Mouse (Mus musculus) midbrain, embryonic 14.5 days (tissue): ENCODE measurements around the gene Gm42906. TPM values are rescaled to one million over a fixed set of nuclear protein-coding genes. Genes with fewer than 3 reads are reported as not detected.

Experiments
- ATAC-seq: fragments of 200-750 bp; cut with Nextera tagmentation; 2 replicates; pipeline ENCODE4 v1.8.0; 2017; ENCODE audit warnings: moderate number of reproducible peaks, moderate library complexity; ENCODE audit not compliant: low FRiP score, low TSS enrichment
- DNase-seq: peaks from one replicate; pipeline ENCODE4 v3.0.0-alpha.2; 2015
- H3K27ac ChIP-seq: fragments of 300-500 bp; sonication (generic); replicated peaks from 2 replicates; pipeline ENCODE4 v1.5.1; 2014; ENCODE audit warnings: mild to moderate bottlenecking, low read depth, low read length, moderate library complexity
- H3K27me3 ChIP-seq: fragments of 300-500 bp; sonication (generic); 2 replicates; pipeline ENCODE4 v1.6.1; 2014; ENCODE audit warnings: low read length, control low read depth, mixed read lengths; ENCODE audit not compliant: control insufficient read depth, insufficient read depth
- H3K36me3 ChIP-seq: fragments of 300-500 bp; sonication (generic); 2 replicates; pipeline ENCODE4 v1.6.1; 2014; ENCODE audit warnings: low read length, control low read depth; ENCODE audit not compliant: control insufficient read depth, insufficient read depth
- H3K4me1 ChIP-seq: fragments of 300-500 bp; sonication (generic); 2 replicates; pipeline ENCODE4 v1.6.1; 2014; ENCODE audit warnings: mild to moderate bottlenecking, antibody characterized with exemption, low read length, control low read depth; ENCODE audit not compliant: control insufficient read depth, insufficient read depth
- H3K4me2 ChIP-seq: fragments of 300-500 bp; sonication (generic); 2 replicates; pipeline ENCODE4 v1.6.1; 2014; ENCODE audit warnings: mild to moderate bottlenecking, low read length, moderate library complexity
- H3K4me3 ChIP-seq: fragments of 300-500 bp; sonication (generic); replicated peaks from 2 replicates; pipeline ENCODE4 v1.5.1; 2014; ENCODE audit warnings: low read depth, low read length
- H3K9ac ChIP-seq: fragments of 300-500 bp; sonication (generic); replicated peaks from 2 replicates; pipeline ENCODE4 v1.6.1; 2014; ENCODE audit warnings: mild to moderate bottlenecking, low read length, moderate library complexity
- H3K9me3 ChIP-seq: fragments of 300-500 bp; sonication (generic); 2 replicates; pipeline ENCODE4 v1.6.1; 2016; ENCODE audit warnings: low read length, control low read depth, mixed read lengths; ENCODE audit not compliant: control insufficient read depth
- WGBS: fragments of 180-500 bp; shearing (Covaris S2); extraction: QIAGEN DNeasy Blood & Tissue Kit; methylation state at CpG from one replicate; pipeline ENCODE4 v1.1.7; 2014; 5-methylcytosine and 5-hydroxymethylcytosine counted together
- polyA plus RNA-seq: library from polyadenylated mRNA; unstranded; fragments of >200 nt; fragmentation: Nextera tagmentation; extraction: Ambion mirVana; gene quantifications from 2 replicates; pipeline ENCODE4 v1.2.1, GENCODE M21; 2014

Gene Gm42906
- polyA plus RNA-seq, 1 experiment from 2014 or later = not detected

DNA sequence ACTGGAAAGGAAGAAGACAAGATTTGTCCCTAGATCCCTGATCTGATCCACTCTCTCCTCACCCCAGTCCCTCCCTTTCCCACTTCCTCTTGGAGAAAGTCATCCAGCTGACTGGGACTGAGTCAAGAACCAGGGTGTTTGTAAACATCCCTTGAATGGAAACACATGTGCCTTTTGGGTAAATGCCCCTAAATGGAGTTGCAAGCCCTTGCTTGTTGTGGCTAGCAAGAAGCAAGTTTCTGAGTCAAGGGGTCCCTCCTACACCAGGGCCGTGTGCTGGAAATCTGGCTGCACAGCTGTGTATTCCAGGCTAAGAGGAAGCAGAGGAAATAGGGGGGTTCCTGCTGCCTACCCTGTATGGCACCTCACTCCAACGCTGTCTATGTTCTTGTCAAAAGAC, 298.2 kb downstream of the Gm42906 start:
- H3K36me3 ChIP-seq = no peaks in the 10 kb centered on the region
- no peak overlapping the region for H3K4me2 ChIP-seq
- no peak overlapping the region for H3K9ac ChIP-seq
- H3K4me1 ChIP-seq = no peaks in the 10 kb centered on the region
- no peaks in the 10 kb centered on the region for H3K9me3 ChIP-seq
- H3K27ac ChIP-seq = no peak overlapping the region
- H3K27me3 ChIP-seq = no peaks in the 10 kb centered on the region
- H3K4me3 ChIP-seq = no peak overlapping the region
- DNase-seq (no peak), ATAC-seq (no peak)
- 85% methylated on average over 2 of the region's 2 CpGs for WGBS

DNA sequence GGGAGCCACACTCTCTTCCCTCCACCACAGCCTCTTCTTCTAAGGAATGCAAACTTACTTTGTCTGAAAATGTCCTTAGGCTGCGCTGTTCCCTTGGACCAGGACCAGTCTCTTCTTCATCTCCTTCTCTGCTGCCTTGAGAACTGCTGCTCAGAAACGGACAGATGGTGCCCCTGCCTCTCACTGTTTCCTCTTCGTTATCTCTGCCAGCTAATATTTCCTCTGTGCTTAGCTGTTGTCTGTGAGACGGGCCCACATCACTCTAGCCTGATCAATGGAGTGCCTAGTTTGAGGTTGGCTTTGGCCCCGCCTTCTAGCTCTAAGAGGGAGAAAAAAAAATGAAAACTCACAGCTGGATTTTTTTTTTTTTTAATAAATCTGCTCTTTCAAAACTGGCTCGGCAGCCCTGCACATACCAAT, 300.7 kb downstream of the Gm42906 start:
- Histone ChIP-seq H3K27me3 (no peaks in the 10 kb centered on the region), H3K9me3 (no peaks in the 10 kb centered on the region), H3K27ac (no peak overlapping the region), H3K36me3 (no peaks in the 10 kb centered on the region), H3K9ac (no peak overlapping the region), H3K4me1 (no peaks in the 10 kb centered on the region), H3K4me2 (no peak overlapping the region), H3K4me3 (no peak overlapping the region)
- ATAC-seq (no peak), DNase-seq (no peak)
- WGBS = 64% methylated on average over 6 of the region's 6 CpGs

DNA sequence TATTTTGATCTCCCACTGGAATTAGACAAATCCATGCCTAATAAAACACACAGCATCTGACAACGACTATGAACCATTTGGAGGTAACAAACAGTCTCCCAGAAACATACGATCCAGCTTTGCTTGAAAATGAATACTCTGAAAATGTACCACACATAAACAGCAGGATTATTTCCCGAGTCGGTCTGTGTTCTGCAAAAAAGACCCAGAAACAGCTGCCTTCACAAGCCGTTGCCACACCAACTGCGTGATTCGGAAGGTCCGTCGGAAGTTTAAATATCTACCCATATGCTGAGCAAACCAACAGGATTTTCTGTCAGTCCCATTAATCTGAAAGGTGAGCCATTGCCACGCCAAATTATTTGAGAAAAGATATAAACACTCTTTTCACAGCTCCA, 301.4 kb downstream of the Gm42906 start:
- H3K9ac ChIP-seq = no peak overlapping the region
- no peaks in the 10 kb centered on the region for H3K4me1 ChIP-seq
- no peaks in the 10 kb centered on the region for H3K36me3 ChIP-seq
- ATAC-seq = no peak
- WGBS = 83% methylated on average over 10 of the region's 10 CpGs
- no peak overlapping the region for H3K4me2 ChIP-seq
- no peaks in the 10 kb centered on the region for H3K9me3 ChIP-seq
- DNase-seq = no peak
- no peak overlapping the region for H3K27ac ChIP-seq
- no peak overlapping the region for H3K4me3 ChIP-seq
- H3K27me3 ChIP-seq = no peaks in the 10 kb centered on the region

DNA sequence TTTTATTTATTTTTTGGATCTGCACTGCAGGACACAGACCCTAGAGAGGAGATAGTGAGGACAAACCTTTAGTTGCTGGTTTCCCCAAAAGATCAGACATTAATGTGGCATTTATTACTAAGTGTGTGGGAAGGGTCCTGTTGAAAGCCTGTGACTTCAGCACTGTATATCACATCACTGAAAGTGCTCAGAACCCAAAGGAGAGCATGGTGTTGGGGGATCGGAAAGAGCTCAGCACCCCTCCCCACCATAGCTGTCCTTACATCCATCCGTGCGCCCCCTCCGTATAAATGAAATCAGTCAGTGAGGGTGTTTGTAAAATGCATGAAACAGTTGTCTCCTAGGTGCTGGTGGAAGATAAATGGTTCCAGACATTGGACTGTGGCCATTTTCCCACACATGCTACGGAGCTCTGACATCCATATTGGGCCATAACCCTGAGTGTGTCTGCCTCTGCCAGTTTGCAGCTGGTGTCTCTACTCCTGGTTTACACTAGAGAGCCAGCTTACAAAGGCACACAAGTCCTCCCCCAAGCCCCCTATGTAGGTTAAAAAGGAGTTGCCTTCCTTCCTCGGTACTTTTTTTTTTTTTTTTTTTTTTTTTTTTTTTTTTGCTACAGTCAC, 301.9 kb downstream of the Gm42906 start:
- Histone ChIP-seq H3K9ac (no peak overlapping the region), H3K27me3 (no peaks in the 10 kb centered on the region), H3K4me2 (no peak overlapping the region), H3K4me1 (no peaks in the 10 kb centered on the region), H3K4me3 (no peak overlapping the region), H3K9me3 (no peaks in the 10 kb centered on the region), H3K27ac (no peak overlapping the region), H3K36me3 (no peaks in the 10 kb centered on the region)
- DNase-seq = no peak
- ATAC-seq = no peak
- WGBS = 82% methylated on average over 6 of the region's 6 CpGs

DNA sequence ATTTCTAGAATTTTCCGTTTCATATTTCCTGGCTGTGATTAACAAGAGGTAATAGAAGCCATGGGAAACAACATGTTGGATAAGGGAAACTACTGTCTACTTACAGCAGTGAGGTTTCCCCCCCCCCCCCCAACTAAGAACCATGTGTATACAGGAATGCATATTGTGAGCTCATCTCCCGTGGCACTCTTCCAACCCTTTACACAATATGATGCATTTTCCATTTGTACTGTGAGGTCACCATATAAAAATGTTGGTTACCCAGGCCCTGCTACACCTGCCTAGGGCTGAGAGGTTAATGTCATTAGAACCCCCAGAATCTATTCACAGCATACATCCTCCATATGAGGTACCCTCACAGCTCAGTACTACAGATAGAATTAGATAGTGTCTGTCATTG, 310.1 kb downstream of the Gm42906 start:
- no peak for ATAC-seq
- H3K4me1 ChIP-seq = no peaks in the 10 kb centered on the region
- H3K4me3 ChIP-seq = no peak overlapping the region
- no peak for DNase-seq
- 89% methylated on average over 2 of the region's 2 CpGs for WGBS
- H3K27me3 ChIP-seq = no peaks in the 10 kb centered on the region
- H3K27ac ChIP-seq = no peak overlapping the region
- H3K9ac ChIP-seq = no peak overlapping the region
- no peaks in the 10 kb centered on the region for H3K9me3 ChIP-seq
- no peak overlapping the region for H3K4me2 ChIP-seq
- H3K36me3 ChIP-seq = no peaks in the 10 kb centered on the region

DNA sequence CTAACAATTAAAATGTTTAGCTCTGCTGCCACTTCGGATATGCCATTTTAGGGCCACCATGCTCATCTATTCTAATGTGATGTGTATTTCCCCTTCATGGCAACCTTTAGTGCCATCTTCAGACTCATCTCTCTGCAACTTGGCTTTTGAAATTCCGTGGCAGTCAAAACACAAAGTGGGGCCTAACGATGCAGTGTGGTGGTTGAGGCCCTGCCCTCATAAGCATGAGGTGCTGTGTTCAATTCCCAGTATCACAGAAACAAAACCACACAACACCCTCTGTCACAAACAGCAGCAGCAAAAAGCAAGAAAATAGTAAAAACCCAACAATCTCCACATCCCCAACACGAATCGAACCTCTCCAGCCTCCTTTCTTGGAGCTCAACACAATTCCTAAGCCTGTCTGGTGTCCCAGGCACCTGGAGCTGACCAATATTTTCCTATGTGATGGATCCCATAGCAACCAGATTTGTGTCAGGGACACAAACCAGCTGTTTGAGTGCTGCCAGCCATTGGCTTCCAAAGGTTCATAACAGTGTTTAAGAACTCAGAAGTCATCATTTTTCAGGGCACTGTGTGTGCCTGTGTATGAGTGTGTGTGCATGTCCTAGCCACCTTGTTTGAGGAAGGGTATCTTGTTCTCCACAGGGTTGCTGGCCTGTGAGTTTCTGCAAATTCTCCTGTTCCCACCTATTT, 311.6 kb downstream of the Gm42906 start:
- Histone ChIP-seq H3K4me3 (no peak overlapping the region), H3K27ac (no peak overlapping the region), H3K9ac (no peak overlapping the region), H3K4me2 (no peak overlapping the region), H3K27me3 (no peaks in the 10 kb centered on the region), H3K4me1 (no peaks in the 10 kb centered on the region), H3K9me3 (no peaks in the 10 kb centered on the region), H3K36me3 (no peaks in the 10 kb centered on the region)
- ATAC-seq (no peak), DNase-seq (no peak)
- 89% methylated on average over 5 of the region's 5 CpGs for WGBS

DNA sequence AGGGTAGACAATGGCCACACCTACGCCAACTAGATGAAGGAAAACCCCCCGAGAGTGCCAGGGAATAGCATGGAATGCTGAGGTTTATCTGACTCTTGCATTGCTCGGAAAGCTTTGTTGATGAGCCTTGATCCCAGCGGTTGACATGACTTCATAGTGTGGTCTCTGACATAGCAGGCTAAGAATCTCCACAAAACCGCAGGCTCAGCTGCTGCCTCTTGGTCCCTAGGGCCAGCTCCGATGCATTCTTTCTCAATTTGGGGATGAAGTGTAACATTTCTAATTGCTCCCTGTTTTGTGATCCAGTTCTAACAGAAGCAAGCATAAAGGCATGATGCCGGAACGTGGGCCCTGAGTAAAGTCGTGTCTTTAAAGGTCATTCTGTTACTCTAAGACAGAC, 315.2 kb downstream of the Gm42906 start:
- WGBS = 87% methylated on average over 9 of the region's 9 CpGs
- no peak for ATAC-seq
- H3K4me2 ChIP-seq = no peak overlapping the region

DNA sequence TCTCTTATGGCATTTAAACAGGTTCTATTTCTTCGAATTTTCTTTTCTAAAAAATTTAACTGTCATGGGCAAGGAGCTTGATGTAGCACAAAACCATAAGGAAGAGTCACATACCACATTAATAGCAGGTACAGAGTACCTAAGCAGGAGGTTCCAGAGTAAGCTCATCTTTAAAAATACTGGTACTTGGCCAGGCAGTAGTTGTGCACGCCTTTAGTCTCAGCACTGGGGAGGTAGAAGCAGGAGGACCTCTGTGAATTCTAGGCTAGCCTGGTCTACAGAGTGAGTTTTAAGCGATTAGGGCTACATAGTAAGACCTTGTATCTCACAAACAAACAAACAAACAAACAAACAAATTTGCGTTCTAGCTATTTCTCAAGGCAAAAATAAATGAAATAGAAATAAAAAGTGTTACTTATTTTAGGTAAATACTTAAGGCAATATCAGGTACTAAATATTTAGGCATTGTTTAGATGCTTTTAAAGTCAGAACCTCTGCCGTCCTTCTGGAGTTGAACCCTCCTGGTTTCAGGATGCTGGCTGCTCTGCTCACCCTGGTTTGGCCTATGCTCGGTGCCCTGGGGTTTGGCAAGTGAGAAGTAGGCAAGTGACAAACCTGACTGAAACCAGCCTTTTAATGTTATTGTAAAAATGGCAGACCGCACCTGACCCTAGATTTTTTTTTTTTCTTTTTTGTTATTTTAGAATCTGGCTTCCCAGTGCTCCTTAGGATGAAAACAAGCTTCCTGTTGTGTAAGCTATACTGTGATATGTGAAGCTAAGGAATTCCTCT, 316.7 kb downstream of the Gm42906 start:
- no peak for DNase-seq

More for the DNA sequence above, 315.2 kb downstream of the Gm42906 start:
- no peaks in the 10 kb centered on the region for H3K27me3 ChIP-seq
- H3K9ac ChIP-seq = no peak overlapping the region
- no peak for DNase-seq
- H3K27ac ChIP-seq = no peak overlapping the region
- no peak overlapping the region for H3K4me3 ChIP-seq
- H3K4me1 ChIP-seq = no peaks in the 10 kb centered on the region
- H3K9me3 ChIP-seq = no peaks in the 10 kb centered on the region
- no peaks in the 10 kb centered on the region for H3K36me3 ChIP-seq

More for the DNA sequence above, 316.7 kb downstream of the Gm42906 start:
- H3K4me3 ChIP-seq = no peak overlapping the region
- ATAC-seq = no peak
- no peak overlapping the region for H3K4me2 ChIP-seq
- H3K9me3 ChIP-seq = no peaks in the 10 kb centered on the region
- no peaks in the 10 kb centered on the region for H3K36me3 ChIP-seq
- H3K4me1 ChIP-seq = no peaks in the 10 kb centered on the region
- H3K27ac ChIP-seq = no peak overlapping the region
- H3K9ac ChIP-seq = no peak overlapping the region
- no peaks in the 10 kb centered on the region for H3K27me3 ChIP-seq
- WGBS = 92% methylated on average over 7 of the region's 7 CpGs
